Mouse (Mus musculus): Measurements from ENCODE around the gene Obp2b. TPM values are rescaled to one million over a fixed set of nuclear protein-coding genes. Genes with fewer than 3 reads are reported as not detected.

Obp2b gene
- polyA plus RNA-seq, 1 experiment from 2014 or later = not detected

- Histone ChIP-seq H3K27me3 (ENCODE audit: control insufficient read depth, insufficient read depth, low read length) (no peaks in the 10 kb centered on the region), H3K9ac (ENCODE audit: low read length) (no peak overlapping the region), H3K4me3 (ENCODE audit: low read depth, low read length) (no peak overlapping the region), H3K9me3 (ENCODE audit: control insufficient read depth, low read length) (no peaks in the 10 kb centered on the region), H3K27ac (ENCODE audit: low read depth, low read length) (no peak overlapping the region), H3K4me2 (ENCODE audit: low read depth) (no peak overlapping the region), H3K4me1 (ENCODE audit: control insufficient read depth, insufficient read depth, low read length) (0 out of 2 replicates have a peak, but pooled peaks cover 3% of the 10 kb centered on the region), H3K36me3 (ENCODE audit: control insufficient read depth, insufficient read depth, low read length) (no peaks in the 10 kb centered on the region)
- 84% methylated on average over 3 of the region's 3 CpGs for WGBS
- no peak for DNase-seq (ENCODE audit: low spot score)
- ATAC-seq (ENCODE audit: insufficient read depth, low FRiP score, low TSS enrichment) = no peak
Observed at GRCm38 (mm10) chr2:25789092-25789491, 52.3 kb downstream of the Obp2b start.

Other genes starting within 250 kb of the Obp2b start
- gene Lcn12, start 243.1 kb upstream of the Obp2b start, polyA plus RNA-seq (2014; fragmentation: Nextera tagmentation; extraction: Ambion mirVana) = not detected in 2 replicates
- gene Fbxw5, start 236.3 kb upstream of the Obp2b start, polyA plus RNA-seq (2014; fragmentation: Nextera tagmentation; extraction: Ambion mirVana) = 82.4 and 88.3 TPM in 2 replicates
- 4.4 and 5.1 TPM in 2 replicates for gene C8g, start 235.3 kb upstream of the Obp2b start, polyA plus RNA-seq (2014; fragmentation: Nextera tagmentation; extraction: Ambion mirVana)
- 29.5 and 34.7 TPM in 2 replicates for gene Traf2, start 190.1 kb upstream of the Obp2b start, polyA plus RNA-seq (2014; fragmentation: Nextera tagmentation; extraction: Ambion mirVana)
- 340 and 345 TPM in 2 replicates for gene Edf1, start 179.2 kb upstream of the Obp2b start, polyA plus RNA-seq (2014; fragmentation: Nextera tagmentation; extraction: Ambion mirVana)
- gene Mamdc4, start 162.2 kb upstream of the Obp2b start, polyA plus RNA-seq (2014; fragmentation: Nextera tagmentation; extraction: Ambion mirVana) = 1.5 and 4.4 TPM in 2 replicates
- 161 and 167 TPM in 2 replicates for gene Phpt1, start 161.8 kb upstream of the Obp2b start, polyA plus RNA-seq (2014; fragmentation: Nextera tagmentation; extraction: Ambion mirVana)
- 0.19 and 0.46 TPM in 2 replicates for gene Ajm1, start 155.3 kb upstream of the Obp2b start, polyA plus RNA-seq (2014; fragmentation: Nextera tagmentation; extraction: Ambion mirVana)
- gene Rabl6, start 128.5 kb upstream of the Obp2b start, polyA plus RNA-seq (2014; fragmentation: Nextera tagmentation; extraction: Ambion mirVana) = 62.3 and 64.4 TPM in 2 replicates
- gene Ccdc183, start 119.3 kb upstream of the Obp2b start, polyA plus RNA-seq (2014; fragmentation: Nextera tagmentation; extraction: Ambion mirVana) = 0.20 and 0.30 TPM in 2 replicates
- 18.0 and 20.5 TPM in 2 replicates for gene Tmem141, start 115.0 kb upstream of the Obp2b start, polyA plus RNA-seq (2014; fragmentation: Nextera tagmentation; extraction: Ambion mirVana)
- gene Fcna, start 109.0 kb upstream of the Obp2b start, polyA plus RNA-seq (2014; fragmentation: Nextera tagmentation; extraction: Ambion mirVana) = 0.96 and 1.5 TPM in 2 replicates
- gene Lcn8, start 83.9 kb upstream of the Obp2b start, polyA plus RNA-seq (2014; fragmentation: Nextera tagmentation; extraction: Ambion mirVana) = not detected in 2 replicates
- not detected in 2 replicates for gene Lcn5, start 79.1 kb upstream of the Obp2b start, polyA plus RNA-seq (2014; fragmentation: Nextera tagmentation; extraction: Ambion mirVana)
- not detected in 2 replicates for gene Lcn6, start 60.2 kb upstream of the Obp2b start, polyA plus RNA-seq (2014; fragmentation: Nextera tagmentation; extraction: Ambion mirVana)
- gene Lcn10, start 54.3 kb upstream of the Obp2b start, polyA plus RNA-seq (2014; fragmentation: Nextera tagmentation; extraction: Ambion mirVana) = not detected in 2 replicates
- gene Obp2a, start 37.0 kb upstream of the Obp2b start, polyA plus RNA-seq (2014; fragmentation: Nextera tagmentation; extraction: Ambion mirVana) = not detected in 2 replicates
- gene Bmyc, start 30.3 kb upstream of the Obp2b start, polyA plus RNA-seq (2014; fragmentation: Nextera tagmentation; extraction: Ambion mirVana) = 64.5 and 68.2 TPM in 2 replicates
- gene Lcn3, start 28.6 kb downstream of the Obp2b start, polyA plus RNA-seq (2014; fragmentation: Nextera tagmentation; extraction: Ambion mirVana) = not detected in 2 replicates
- gene Lcn11, start 40.0 kb downstream of the Obp2b start, polyA plus RNA-seq (2014; fragmentation: Nextera tagmentation; extraction: Ambion mirVana) = not detected in 2 replicates
- gene Gm13539, start 45.2 kb downstream of the Obp2b start, polyA plus RNA-seq (2014; fragmentation: Nextera tagmentation; extraction: Ambion mirVana) = not detected in 2 replicates
- not detected in 2 replicates for gene Glt6d1, start 78.8 kb downstream of the Obp2b start, polyA plus RNA-seq (2014; fragmentation: Nextera tagmentation; extraction: Ambion mirVana)
- gene Lcn9, start 86.1 kb downstream of the Obp2b start, polyA plus RNA-seq (2014; fragmentation: Nextera tagmentation; extraction: Ambion mirVana) = not detected in 2 replicates
- not detected in 2 replicates for gene Sohlh1, start 110.2 kb downstream of the Obp2b start, polyA plus RNA-seq (2014; fragmentation: Nextera tagmentation; extraction: Ambion mirVana)
- 0.45 and 2.2 TPM in 2 replicates for gene Kcnt1, start 126.7 kb downstream of the Obp2b start, polyA plus RNA-seq (2014; fragmentation: Nextera tagmentation; extraction: Ambion mirVana)
- gene Camsap1, start 246.3 kb downstream of the Obp2b start, polyA plus RNA-seq (2014; fragmentation: Nextera tagmentation; extraction: Ambion mirVana) = 60.4 and 62.1 TPM in 2 replicates

Measured in neural tube, embryonic 11.5 days (tissue).